Mouse (Mus musculus): ENCODE data around the gene Mnat1. TPM values are rescaled to one million over a fixed set of nuclear protein-coding genes. Genes with fewer than 3 reads are reported as not detected.

Mnat1 gene
- polyA plus RNA-seq, 1 experiment from 2014 or later, result 32.9 TPM

DNA sequence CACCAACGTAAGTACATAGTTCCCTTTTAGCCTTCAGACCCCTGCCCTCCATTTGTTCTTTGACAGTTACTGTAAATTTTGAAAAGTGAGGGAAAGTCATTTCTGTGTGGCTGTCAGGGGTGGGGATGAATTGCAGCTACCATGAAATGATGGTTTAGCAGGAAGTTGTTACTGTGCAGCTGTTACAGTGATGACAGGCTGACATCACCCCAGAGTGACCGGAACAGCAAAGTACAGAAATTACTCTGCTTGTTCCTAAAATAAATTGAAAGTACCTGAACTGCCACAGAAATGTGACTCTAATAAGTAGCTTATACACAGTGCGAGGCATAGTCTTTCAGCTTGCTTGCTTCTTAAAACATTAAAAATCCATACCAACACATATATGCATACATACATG, 86.9 kb downstream of the Mnat1 start:
- H3K36me3 ChIP-seq, result no peaks in the 10 kb centered on the region
- H3K4me1 ChIP-seq, result no peaks in the 10 kb centered on the region
- ATAC-seq (ENCODE audit: low FRiP score, low read depth), result no peak
- WGBS, result 79% methylated on average over 3 of the region's 3 CpGs
- H3K4me3 ChIP-seq, result no peak overlapping the region
- H3K4me2 ChIP-seq (replicated peaks), result no peak overlapping the region
- no peaks in the 10 kb centered on the region for H3K27me3 ChIP-seq (replicated peaks)
- no peak overlapping the region for H3K27ac ChIP-seq
- no peaks in the 10 kb centered on the region for H3K9me3 ChIP-seq
- no peak overlapping the region for H3K9ac ChIP-seq

DNA sequence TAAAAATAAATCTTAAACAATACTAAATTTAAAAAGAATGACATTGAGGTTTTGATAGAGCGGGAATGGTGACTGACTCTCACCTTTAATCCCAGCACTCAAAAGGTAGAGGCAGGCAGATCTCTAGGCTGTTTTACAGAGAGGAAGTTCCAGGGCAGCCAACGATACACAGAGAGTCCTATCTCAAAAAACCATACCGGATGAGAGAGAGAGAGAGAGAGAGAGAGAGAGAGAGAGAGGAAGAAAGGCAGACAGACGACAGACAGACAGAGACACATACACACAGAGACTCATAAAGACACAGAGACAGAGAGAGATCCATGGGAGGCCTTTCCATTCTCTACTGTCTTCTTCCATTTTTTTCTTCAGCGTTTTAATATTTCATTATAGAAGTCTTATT, 92.3 kb downstream of the Mnat1 start:
- Histone ChIP-seq H3K9me3 (no peaks in the 10 kb centered on the region), H3K27me3 (replicated peaks) (no peaks in the 10 kb centered on the region), H3K4me3 (no peak overlapping the region), H3K9ac (no peak overlapping the region), H3K4me2 (replicated peaks) (no peak overlapping the region), H3K27ac (no peak overlapping the region), H3K4me1 (no peaks in the 10 kb centered on the region), H3K36me3 (peaks cover 8% of the 10 kb centered on the region)
- ATAC-seq (ENCODE audit: low FRiP score, low read depth), result no peak
- 94% methylated on average over 5 of the region's 5 CpGs for WGBS

DNA sequence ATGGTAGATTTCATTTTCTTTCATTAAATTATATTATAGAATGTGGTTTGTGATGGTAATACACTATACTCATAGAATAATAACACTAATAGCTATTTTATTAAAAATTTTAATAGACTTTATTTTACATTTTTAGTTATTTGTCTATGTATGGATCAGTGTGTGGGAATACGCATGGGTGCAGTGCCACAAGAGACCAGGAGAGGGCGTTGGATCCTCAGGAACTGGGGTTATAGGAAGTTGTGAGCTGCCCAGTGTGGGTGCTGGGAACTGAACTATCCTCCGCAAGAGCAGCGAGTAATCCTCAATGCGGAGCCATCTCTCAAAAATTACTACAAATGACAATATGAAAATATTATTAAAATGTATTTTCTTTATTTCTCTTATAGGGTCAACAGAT, 95.1 kb downstream of the Mnat1 start:
- no peaks in the 10 kb centered on the region for H3K27me3 ChIP-seq (replicated peaks)
- WGBS, result 92% methylated on average over 5 of the region's 5 CpGs
- peaks cover 8% of the 10 kb centered on the region for H3K36me3 ChIP-seq
- no peak overlapping the region for H3K4me3 ChIP-seq
- no peak overlapping the region for H3K9ac ChIP-seq
- no peaks in the 10 kb centered on the region for H3K4me1 ChIP-seq
- H3K27ac ChIP-seq, result no peak overlapping the region
- H3K9me3 ChIP-seq, result no peaks in the 10 kb centered on the region
- ATAC-seq (ENCODE audit: low FRiP score, low read depth), result no peak
- no peak overlapping the region for H3K4me2 ChIP-seq (replicated peaks)

DNA sequence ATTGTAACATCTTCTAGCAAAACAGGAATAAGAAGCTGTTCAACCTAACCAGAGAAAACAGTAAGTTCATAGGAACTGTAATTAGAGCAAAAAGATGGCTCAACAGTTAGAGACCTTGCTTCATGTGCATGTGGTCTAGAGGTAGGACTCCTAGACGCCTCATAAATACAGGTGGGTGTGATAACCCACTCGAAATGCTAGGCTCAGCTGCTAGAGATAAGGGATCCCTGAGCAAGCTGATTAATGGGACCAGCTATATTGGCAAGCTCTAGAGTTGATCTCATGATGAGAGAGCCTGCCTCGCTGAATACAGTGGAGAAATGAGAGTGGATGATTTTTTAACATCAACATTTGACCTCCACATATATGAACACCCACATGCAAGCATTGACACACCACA, 97.7 kb downstream of the Mnat1 start:
- no peaks in the 10 kb centered on the region for H3K27me3 ChIP-seq (replicated peaks)
- no peak overlapping the region for H3K27ac ChIP-seq
- H3K4me1 ChIP-seq, result no peaks in the 10 kb centered on the region
- no peak for ATAC-seq (ENCODE audit: low FRiP score, low read depth)
- H3K9ac ChIP-seq, result no peak overlapping the region
- no peak overlapping the region for H3K4me2 ChIP-seq (replicated peaks)
- H3K4me3 ChIP-seq, result no peak overlapping the region
- WGBS, result 93% methylated on average over 3 of the region's 3 CpGs
- H3K9me3 ChIP-seq, result no peaks in the 10 kb centered on the region
- peaks cover 8% of the 10 kb centered on the region for H3K36me3 ChIP-seq

DNA sequence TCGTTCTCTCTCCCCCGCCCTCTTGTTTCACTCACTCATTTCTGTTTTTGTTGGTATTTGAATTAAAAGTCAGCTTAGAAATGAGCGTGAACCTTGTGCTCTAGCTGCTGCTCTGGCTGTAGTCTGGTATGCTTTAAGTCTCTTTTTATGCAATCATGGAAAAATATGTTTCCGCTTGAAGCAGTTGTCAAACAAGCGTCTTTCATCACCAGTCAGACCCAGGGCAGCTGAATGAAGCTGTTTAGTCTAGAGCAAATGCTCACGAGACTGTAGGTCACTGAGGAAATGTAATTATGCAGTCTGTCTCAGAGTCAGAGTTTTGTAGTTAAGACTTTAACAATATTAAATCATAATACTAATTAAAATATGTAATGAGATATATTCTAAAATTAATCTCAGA, 100.4 kb downstream of the Mnat1 start:
- H3K4me3 ChIP-seq, result no peak overlapping the region
- peaks cover 7% of the 10 kb centered on the region for H3K36me3 ChIP-seq
- no peaks in the 10 kb centered on the region for H3K27me3 ChIP-seq (replicated peaks)
- ATAC-seq (ENCODE audit: low FRiP score, low read depth), result no peak
- no peaks in the 10 kb centered on the region for H3K9me3 ChIP-seq
- no peak overlapping the region for H3K9ac ChIP-seq
- WGBS, result 71% methylated on average over 6 of the region's 6 CpGs
- H3K27ac ChIP-seq, result no peak overlapping the region
- no peak overlapping the region for H3K4me2 ChIP-seq (replicated peaks)
- no peaks in the 10 kb centered on the region for H3K4me1 ChIP-seq

DNA sequence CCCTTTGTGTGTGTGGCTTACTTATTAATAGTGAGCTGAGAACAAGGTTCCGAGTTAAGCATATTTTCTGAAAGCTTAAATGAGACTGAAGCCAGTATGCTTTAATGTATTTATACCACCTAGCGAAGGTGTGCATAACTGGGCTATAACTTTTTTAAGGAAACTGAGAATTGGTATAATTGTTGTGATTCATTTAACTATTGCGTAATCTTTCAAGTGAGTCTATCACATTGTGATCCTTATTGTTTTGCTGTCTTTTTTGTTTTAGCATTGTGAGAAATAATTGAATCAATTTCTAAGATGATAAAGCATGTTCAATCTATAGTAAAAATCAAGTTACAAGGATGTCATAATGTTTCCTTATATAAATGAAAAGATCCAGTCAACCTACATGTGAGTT, 104.9 kb downstream of the Mnat1 start:
- H3K27ac ChIP-seq, result no peak overlapping the region
- no peaks in the 10 kb centered on the region for H3K9me3 ChIP-seq
- no peaks in the 10 kb centered on the region for H3K27me3 ChIP-seq (replicated peaks)
- no peak overlapping the region for H3K4me3 ChIP-seq
- 95% methylated on average over 3 of the region's 3 CpGs for WGBS
- no peak overlapping the region for H3K9ac ChIP-seq
- H3K4me1 ChIP-seq, result no peaks in the 10 kb centered on the region
- no peak overlapping the region for H3K4me2 ChIP-seq (replicated peaks)
- H3K36me3 ChIP-seq, result no peaks in the 10 kb centered on the region
- no peak for ATAC-seq (ENCODE audit: low FRiP score, low read depth)

DNA sequence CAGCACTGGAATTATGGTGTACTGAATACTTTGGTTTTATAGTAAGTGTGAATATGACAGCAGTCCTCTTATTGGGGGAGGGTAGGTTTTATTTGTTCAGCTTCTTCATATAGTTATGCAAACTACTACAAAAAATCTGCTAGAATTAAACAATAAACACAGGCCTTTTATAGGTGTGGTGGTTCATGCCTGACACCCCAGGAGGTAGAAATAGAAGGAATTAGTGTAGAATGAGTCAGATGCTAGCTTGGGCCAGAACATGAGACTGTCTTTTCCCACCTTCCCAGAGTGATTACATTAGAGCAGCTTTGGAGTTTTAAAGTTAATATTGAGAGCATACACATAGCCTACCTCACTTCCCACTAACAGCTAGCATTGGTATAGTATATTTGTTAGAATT, 106.7 kb downstream of the Mnat1 start:
- H3K4me1 ChIP-seq, result no peaks in the 10 kb centered on the region
- H3K27me3 ChIP-seq (replicated peaks), result no peaks in the 10 kb centered on the region
- no peaks in the 10 kb centered on the region for H3K9me3 ChIP-seq
- no peak for ATAC-seq (ENCODE audit: low FRiP score, low read depth)
- H3K27ac ChIP-seq, result no peak overlapping the region
- no peak overlapping the region for H3K4me2 ChIP-seq (replicated peaks)
- no peak overlapping the region for H3K9ac ChIP-seq
- H3K4me3 ChIP-seq, result no peak overlapping the region
- no peaks in the 10 kb centered on the region for H3K36me3 ChIP-seq

DNA sequence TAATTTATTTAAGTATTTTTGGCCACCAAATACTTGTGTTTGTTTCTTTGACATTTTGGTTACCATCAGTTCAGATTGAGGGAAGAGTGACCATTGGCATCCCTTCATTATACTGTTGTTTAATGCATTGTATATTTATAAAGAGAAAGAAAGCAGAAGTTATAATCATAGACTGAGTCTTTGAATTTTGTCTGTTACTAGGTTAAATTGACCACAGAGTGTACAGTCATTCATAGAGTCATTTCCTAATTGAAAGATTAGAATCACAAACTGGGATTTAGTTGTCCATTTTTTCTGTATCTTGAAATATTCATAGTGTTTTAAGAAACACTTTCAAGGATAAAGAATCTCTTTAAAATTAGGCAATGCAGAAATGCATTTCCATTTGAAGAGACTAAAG, 108.0 kb downstream of the Mnat1 start:
- no peaks in the 10 kb centered on the region for H3K36me3 ChIP-seq
- H3K4me2 ChIP-seq (replicated peaks), result no peak overlapping the region
- no peak overlapping the region for H3K4me3 ChIP-seq
- ATAC-seq (ENCODE audit: low FRiP score, low read depth), result no peak
- no peak overlapping the region for H3K9ac ChIP-seq
- H3K27me3 ChIP-seq (replicated peaks), result no peaks in the 10 kb centered on the region
- no peaks in the 10 kb centered on the region for H3K9me3 ChIP-seq
- H3K4me1 ChIP-seq, result no peaks in the 10 kb centered on the region
- H3K27ac ChIP-seq, result no peak overlapping the region

DNA sequence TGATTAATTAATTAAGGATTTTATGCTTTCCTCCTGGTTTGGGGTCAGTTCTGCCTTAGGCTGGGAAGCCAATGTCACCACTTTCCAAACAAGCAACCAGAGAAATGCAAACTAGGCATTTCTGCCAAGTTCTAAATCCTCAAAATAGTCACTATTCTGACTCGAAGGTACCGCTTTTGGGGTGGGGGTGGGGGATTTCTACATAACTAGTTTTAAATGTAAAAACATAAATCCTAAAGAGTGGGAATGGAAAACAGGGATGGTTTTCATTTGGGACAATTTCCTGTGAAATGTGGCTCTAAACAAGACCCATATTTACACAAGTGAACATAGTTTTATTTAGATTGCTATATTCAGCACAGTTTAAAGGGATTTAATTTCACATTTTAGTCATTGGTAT, 109.1 kb downstream of the Mnat1 start:
- ATAC-seq (ENCODE audit: low FRiP score, low read depth), result no peak
- Histone ChIP-seq H3K9me3 (no peaks in the 10 kb centered on the region), H3K27ac (no peak overlapping the region), H3K4me1 (no peaks in the 10 kb centered on the region), H3K27me3 (replicated peaks) (no peaks in the 10 kb centered on the region), H3K9ac (no peak overlapping the region), H3K36me3 (no peaks in the 10 kb centered on the region), H3K4me2 (replicated peaks) (no peak overlapping the region), H3K4me3 (no peak overlapping the region)
- 88% methylated on average over 2 of the region's 2 CpGs for WGBS

DNA sequence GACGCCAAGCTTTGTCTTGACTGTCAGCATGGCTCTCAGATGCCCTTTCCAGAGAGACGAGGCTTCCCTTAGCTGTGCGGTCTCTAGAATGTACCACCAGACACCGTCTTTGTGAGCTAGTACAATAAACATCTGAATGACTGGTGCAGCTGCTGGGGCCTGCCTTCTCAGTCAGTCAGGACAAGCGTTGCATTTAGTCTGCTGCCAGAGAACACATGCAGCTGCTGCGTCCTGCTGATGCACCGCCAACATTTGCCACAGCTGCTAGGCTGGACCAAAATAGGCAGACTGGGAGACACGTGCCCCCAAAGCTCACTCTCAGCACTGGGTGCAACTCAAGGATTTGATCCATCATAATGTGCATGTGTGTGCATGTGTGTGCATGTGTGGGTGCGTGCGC, 118.4 kb downstream of the Mnat1 start:
- peak; percentile 86 for ATAC-seq (ENCODE audit: low FRiP score, low read depth)
- Histone ChIP-seq H3K36me3 (no peaks in the 10 kb centered on the region), H3K4me2 (replicated peaks) (no peak overlapping the region), H3K9ac (no peak overlapping the region), H3K4me3 (no peak overlapping the region), H3K27me3 (replicated peaks) (no peaks in the 10 kb centered on the region), H3K27ac (no peak overlapping the region), H3K9me3 (no peaks in the 10 kb centered on the region), H3K4me1 (peaks cover 7% of the 10 kb centered on the region; the same call in 1 of the 2 replicates)
- WGBS, result 30% methylated on average over 10 of the region's 10 CpGs

DNA sequence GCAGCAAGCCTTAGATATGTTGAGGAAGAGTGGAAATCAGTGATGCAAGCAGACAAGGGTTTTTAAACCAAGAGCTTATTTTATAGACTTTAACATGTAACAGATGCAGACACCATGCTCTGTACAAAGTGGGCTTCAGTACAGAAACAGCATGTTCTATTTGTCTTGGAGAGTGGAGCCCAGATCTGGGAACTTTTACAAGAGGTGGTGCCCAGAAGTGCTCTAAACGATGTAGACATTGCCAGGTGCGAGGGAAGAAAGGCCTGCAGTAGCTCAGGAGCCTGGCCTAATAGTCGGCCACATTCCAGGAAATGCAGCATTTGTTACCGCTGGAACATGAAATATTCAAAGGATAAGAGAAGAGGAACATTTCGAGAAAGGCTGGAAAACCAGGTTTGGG, 122.2 kb downstream of the Mnat1 start:
- Histone ChIP-seq H3K27me3 (replicated peaks) (no peaks in the 10 kb centered on the region), H3K36me3 (no peaks in the 10 kb centered on the region), H3K4me3 (no peak overlapping the region), H3K9ac (no peak overlapping the region), H3K4me2 (replicated peaks) (no peak overlapping the region), H3K9me3 (no peaks in the 10 kb centered on the region), H3K27ac (no peak overlapping the region), H3K4me1 (peaks cover 7% of the 10 kb centered on the region; the same call in 1 of the 2 replicates)
- 81% methylated on average over 5 of the region's 5 CpGs for WGBS
- no peak for ATAC-seq (ENCODE audit: low FRiP score, low read depth)

DNA sequence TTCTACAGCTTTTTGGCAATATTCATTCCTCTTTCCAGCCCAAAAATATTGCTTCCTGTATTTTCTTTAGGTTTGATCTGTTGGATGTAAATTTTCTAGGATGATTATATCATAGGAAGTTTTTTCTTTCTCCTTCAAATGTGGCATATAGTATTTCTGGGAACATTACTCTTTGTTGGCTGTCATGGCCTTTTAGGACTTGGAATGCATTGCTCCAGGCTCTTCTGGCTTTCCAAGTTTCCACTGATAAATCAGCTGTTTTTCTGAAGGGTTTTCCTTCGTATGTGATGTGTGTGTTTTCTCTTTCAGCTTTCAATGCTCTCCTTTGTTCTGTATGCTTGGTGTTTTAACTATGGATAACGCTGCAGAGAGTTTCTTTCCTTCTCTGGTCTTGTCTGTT, 131.5 kb downstream of the Mnat1 start:
- Histone ChIP-seq H3K4me2 (replicated peaks) (no peak overlapping the region), H3K9me3 (no peaks in the 10 kb centered on the region), H3K27me3 (replicated peaks) (no peaks in the 10 kb centered on the region), H3K9ac (no peak overlapping the region), H3K4me3 (no peak overlapping the region), H3K4me1 (no peaks in the 10 kb centered on the region), H3K27ac (no peak overlapping the region), H3K36me3 (no peaks in the 10 kb centered on the region)
- no peak for ATAC-seq (ENCODE audit: low FRiP score, low read depth)
- 73% methylated on average over 2 of the region's 2 CpGs for WGBS

DNA sequence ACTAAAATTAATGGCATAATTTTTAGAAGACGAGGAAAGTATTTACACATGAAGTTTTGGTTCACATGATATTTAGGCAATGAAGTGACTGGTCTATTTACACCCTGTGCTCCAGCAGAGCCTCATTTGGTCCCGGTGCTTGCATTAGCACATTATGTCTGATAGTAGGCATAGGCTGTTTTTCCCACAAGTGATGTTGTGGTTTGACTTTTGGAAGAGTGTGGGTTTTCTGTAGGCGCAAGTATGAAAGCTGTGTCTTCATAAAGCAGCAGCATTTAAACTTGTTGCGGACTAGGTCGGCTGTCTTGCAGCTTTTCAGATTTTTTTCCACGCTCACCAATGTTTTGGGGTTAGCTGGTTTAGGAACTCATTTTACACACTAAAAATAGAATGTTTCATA, 135.8 kb downstream of the Mnat1 start:
- no peak overlapping the region for H3K4me3 ChIP-seq
- H3K36me3 ChIP-seq, result peaks cover 2% of the 10 kb centered on the region; the same call in 1 of the 2 replicates
- ATAC-seq (ENCODE audit: low FRiP score, low read depth), result no peak
- no peak overlapping the region for H3K9ac ChIP-seq
- no peaks in the 10 kb centered on the region for H3K4me1 ChIP-seq
- WGBS, result 94% methylated on average over 6 of the region's 6 CpGs
- no peak overlapping the region for H3K4me2 ChIP-seq (replicated peaks)
- H3K27me3 ChIP-seq (replicated peaks), result no peaks in the 10 kb centered on the region
- no peak overlapping the region for H3K27ac ChIP-seq
- peaks cover 6% of the 10 kb centered on the region for H3K9me3 ChIP-seq

DNA sequence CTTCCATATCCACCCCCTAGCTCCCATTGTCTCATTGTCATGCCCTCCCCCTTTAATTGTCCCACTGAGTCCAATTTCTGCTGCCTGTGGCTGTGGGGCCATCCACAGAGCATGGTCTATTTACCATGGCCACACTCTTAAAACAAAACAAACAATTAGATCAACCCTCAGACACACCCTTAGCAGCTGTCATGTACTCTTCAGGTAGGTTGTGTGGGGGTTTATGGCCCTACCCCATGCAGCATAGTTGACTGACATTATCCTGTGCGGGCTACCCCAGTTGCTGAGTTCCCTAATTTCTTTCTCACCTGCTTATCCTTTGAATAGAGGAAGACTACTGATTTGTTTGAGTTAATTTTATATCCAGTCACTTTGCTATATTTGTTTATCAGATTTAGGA, 136.8 kb downstream of the Mnat1 start:
- Histone ChIP-seq H3K36me3 (peaks cover 2% of the 10 kb centered on the region; the same call in 1 of the 2 replicates), H3K27me3 (replicated peaks) (no peaks in the 10 kb centered on the region), H3K9me3 (peaks cover 6% of the 10 kb centered on the region), H3K9ac (no peak overlapping the region), H3K4me2 (replicated peaks) (no peak overlapping the region), H3K4me3 (no peak overlapping the region), H3K27ac (no peak overlapping the region), H3K4me1 (no peaks in the 10 kb centered on the region)
- ATAC-seq (ENCODE audit: low FRiP score, low read depth), result no peak
- WGBS, result 98% methylated on average over 1 of the region's 1 CpGs

Measured in neural tube, embryonic 12.5 days (tissue).